Mouse (Mus musculus) cerebellum, adult 11-12 months (tissue): Measurements from ENCODE around the gene Oxt.

Source experiments
- DNase-seq: peaks from one replicate; pipeline ENCODE4 v3.0.0; 2022

Gene Oxt

DNA sequence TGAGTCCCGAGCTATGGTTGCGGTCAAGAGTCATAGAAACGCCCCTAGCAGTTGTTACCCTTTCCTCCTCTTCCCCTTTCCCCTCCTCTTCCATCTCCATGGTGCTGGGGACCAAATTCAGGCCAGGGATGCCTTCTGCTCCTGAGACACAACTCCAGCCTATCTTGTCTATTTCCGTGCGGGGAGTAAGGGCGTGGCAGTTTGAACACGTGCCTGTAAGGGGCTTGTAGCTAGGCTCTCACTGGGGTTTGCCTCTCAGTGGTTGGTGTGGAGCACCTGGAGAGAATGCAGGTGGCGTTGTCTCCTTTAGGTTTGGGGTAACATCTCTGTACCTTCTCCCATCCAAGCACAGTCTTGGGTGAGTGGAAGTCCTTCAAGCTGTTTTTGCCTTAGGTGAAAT is 3.8 kb downstream of the Oxt start:
- DNase-seq, result no peak

DNA sequence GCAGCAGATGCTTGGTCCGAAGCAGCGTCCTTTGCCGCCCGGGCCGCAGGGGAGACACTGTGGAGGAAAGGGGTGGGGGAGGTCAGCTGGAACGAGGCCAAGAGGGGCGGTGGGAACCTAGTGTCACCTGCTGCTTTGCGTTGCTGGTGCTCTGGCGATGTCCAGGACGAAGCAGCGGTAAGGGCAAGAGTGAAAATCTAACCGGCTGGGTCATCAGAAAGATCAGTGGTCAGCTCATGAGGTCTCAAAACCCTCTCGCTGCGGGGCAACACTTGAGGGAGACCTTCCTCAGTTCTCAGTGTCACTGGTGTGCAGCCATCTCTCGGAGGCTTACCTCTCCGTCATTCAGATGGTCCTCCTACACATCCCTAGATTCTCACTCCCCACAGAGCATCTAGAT is 5.2 kb downstream of the Oxt start:
- DNase-seq, result no peak

DNA sequence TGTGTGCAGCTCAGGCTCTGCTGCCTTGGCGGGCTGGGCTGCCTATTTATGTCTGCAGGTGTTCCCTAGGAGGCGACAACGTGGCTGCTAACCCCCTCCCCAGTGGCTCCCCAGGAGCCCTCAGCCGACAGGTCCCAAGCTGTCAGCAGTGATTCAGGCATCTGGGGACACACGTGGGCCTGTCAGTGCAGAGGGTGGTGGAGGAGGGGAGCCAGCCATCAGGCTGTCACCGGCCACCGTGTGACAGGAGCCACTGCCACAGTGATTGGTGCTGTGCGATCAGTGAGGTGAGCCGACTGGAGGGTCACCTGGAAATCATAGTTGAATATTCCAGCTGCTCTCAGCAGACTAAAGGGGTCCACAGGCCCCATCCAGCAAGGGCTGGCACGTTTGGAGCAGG is 6.6 kb downstream of the Oxt start, which contains the start of gene Avp:
TSS of gene Avp (minus strand) at position 3 of the 400 bp plus-strand sequence.
- DNase-seq, result no peak

DNA sequence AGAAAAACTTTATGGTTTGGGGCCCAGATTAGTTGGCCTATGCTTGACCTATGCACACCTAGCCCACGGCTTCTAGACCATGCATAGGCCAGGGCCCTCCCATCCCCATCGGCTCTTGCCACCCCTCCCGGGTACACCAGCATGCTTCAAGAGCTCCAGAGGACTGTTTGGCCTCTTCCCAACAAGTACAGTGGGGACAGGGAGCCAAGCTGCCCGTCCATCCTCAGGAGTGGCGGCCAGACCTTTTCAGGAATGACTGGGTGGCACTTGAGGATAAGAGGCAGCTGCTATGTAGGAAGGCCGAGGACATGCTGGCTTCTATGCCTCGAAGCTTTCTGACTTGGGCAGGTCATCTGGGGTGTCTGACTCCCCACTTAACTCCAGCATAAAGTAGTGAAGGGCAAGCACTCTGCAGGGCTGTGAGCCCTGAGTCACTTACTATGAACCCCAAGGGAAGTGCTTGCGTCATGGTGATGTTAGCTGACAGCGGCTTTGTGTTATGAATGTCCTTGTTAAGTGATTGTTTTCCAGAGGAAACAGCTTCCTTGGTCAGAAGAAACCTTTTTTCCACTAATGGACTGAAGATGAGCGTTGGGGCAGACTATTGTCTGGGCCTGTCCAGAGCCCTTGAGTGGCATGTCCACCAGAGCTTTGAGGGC is 8.1 kb downstream of the Oxt start:
- DNase-seq, result no peak

GRCm38 (mm10) chr2:130586016-130586415 is 10.0 kb downstream of the Oxt start:
- no peak for DNase-seq

- no peak for DNase-seq
Measured at GRCm38 (mm10) chr2:130588373-130588772, 12.4 kb downstream of the Oxt start.

DNA sequence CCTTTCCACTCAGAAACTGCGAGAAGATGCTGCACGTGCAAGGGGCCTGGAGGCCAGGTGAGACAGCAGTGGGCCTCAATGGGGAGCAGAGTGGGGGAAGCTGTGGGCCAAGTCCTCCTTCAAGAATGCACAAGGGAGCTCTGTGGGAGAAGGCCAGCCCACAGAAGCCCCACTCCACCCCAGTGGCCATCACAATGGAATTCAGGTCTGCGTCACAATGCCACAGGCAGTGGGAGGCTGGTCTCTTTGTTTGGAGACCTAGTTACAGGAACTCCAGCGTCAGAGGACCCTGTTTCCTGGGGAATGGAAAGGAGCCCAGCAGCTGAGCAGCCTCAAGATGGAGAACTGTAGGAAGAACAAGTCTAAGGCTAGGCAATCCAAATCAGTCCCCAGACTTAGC is 13.2 kb downstream of the Oxt start:
- DNase-seq, result no peak

DNA sequence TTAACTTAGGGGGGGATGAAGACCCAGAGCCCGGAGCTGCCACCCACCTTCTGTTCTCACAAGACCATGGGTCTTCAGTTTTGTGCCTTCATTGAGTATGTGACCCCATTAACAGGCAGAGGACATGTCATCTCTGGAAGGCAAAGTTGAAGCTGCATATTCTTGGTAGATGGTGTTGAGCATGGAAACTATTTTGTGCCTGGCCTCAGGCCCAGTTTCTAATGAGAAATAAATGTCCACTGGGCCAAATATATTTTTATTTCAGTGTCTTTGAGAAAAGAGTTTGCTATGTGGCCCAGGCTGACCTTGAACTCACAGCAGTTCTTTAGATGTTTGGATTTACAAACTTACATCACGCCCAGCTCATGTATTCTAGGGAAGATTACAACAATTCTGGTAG is 13.8 kb downstream of the Oxt start:
- DNase-seq, result no peak

DNA sequence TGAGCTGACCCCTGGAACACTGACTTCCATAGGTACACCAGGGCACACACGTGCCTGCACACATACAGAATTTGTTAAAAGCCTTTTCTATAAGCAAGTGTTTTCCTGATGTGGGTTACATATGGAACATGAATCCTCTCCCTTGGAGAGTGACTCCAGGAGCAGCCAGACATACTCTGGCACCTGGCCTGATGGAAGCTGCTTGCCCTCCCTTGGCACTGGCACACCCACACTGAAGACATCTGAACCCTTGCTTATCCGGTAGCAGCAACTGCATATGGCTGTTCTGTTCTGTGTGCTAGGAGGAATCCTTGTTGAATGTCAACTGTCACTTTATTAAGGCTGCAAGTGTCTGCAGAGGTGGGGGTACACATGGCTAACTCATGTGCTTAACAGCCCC is 15.0 kb downstream of the Oxt start:
- DNase-seq, result no peak

DNA sequence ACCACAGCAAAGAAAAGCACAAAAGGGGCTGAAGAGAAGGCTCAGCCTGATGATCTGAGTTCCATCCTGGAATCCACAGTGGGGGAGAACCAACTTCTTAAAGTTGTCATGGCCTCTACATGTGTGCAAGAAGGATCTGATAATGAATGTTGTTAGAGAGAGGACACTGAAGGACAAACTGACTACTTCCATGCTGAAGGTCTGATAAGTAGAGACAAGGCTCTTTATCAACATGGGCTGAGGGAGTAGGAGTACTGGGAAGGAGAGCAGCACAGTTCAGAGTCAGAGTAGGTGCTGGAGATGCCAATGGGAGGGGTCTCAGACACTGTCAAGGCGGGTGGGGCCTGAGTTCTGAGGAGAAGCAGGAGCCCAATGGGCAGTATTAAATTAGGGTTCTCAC is 19.6 kb downstream of the Oxt start:
- DNase-seq, result no peak

- DNase-seq, result no peak
Measured at GRCm38 (mm10) chr2:130597601-130598010, 21.6 kb downstream of the Oxt start.

DNA sequence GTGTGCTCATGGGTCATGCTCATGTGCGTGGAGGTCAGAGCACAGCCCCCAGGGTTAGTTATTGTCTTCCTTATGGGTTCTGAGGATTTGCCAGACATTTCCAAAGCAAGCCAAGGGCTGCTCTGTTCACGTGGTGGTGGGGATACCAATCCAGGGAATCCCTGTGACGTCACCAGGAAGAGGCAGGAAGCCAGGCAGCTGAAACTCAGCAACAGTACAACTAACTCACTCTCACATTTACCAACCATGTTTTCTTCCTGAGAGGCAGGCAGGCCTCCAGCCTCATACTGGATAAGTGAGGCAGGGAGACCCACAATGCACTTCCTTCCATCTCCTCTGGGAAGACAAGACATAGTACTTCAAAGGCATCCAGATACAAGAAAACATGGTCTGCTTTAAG is 22.4 kb downstream of the Oxt start:
- DNase-seq, result no peak

DNA sequence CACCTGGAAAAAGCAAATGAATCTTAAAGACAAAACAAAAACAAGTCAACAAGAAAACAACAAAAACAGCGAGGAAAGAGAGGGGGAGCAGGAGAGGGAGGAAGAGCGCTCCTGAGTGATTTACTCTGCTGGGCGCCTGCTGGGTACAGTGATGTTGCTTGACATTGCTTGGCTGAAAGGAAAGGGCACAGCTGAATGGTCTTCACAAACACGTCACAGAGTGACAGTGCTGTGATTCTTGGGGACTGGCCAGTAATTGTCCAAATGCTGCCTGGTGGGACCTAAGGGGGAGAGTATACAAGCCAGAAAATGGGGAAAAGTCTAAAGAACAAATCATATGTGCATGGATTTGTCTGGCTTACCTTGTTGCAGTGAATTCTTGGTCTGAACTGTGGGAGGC is 26.2 kb downstream of the Oxt start:
- no peak for DNase-seq

DNA sequence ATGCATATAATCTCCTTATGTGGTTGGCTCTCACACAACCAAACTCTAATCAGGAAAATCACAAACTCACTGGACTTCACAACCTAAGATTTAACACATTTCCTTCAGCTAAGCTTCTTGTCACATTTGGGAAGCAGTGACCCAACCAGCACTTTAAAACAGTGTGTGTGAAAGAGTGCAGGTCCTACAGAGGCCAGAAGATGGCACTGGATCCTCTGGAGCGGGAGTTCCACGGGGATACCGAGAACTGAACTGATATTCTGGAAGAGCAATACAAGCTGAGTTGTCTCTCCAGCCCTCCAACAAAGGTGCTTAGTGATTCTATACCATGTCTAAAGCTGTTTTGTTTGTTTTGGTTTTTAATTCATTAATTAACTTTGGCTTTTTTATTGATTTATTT is 37.1 kb downstream of the Oxt start:
- DNase-seq, result no peak

- DNase-seq, result no peak
Measured at GRCm38 (mm10) chr2:130618972-130619371, 43.0 kb downstream of the Oxt start.
